Mouse (Mus musculus) frontal cortex, adult (tissue): ENCODE results near the gene Fbxl7.
A peak's percentile ranks its signal among the peaks of the same experiment; 100 is the strongest.

ENCODE experiments used
- ATAC-seq: cut with Nextera tagmentation; 2 replicates; pipeline ENCODE4 v1.9.2; 2017; ENCODE audit warnings: mild to moderate bottlenecking, moderate library complexity, mixed read lengths; ENCODE audit not compliant: low TSS enrichment

Fbxl7 gene

DNA sequence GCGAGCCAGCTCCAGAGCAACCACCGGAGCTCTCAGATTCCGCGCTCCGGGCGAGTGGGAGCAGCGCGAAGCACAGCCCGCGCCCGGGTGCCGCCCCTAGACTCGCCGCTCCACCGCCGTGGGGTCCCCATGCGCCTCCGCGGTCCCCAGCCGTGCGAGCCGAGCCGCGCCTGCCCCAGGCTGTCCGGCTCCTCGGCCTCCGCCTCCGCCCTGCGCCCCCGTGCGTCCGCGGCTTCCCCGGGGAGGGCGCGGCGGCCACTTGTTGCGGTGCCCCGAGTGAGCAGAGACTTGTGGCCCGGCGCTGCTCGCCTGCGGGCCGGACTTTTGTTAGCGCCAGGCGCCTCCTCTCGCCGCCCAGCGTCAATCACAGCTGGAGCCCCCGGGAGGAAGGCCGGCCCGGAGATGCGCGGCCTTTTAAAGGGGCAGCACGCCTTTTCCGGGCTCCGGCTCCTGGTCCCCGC, at the start of gene Fbxl7:
Gene Fbxl7, minus strand, starts transcription at position 330 of the 461 bp plus-strand sequence.
- peak; percentile 85 for ATAC-seq

DNA sequence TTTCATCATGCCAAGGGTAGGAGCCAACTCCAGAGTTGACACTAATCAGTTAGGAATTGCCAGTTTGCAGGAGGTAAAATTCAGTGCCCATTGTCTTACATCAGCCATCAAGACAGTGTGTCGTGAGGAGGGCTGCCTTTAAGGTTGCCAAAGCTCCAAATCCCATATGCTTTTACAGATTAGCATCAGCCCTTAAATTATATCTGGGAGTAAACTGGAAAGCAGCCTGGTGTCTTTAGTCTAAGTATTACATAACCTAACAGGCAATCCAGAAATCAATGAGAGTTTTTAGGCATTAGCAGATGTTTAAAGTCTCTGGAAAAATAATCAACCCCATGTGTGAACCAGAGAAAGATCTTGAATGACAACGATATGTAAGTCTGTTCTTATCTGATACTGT, 26.6 kb upstream of the Fbxl7 start:
- no peak for ATAC-seq

DNA sequence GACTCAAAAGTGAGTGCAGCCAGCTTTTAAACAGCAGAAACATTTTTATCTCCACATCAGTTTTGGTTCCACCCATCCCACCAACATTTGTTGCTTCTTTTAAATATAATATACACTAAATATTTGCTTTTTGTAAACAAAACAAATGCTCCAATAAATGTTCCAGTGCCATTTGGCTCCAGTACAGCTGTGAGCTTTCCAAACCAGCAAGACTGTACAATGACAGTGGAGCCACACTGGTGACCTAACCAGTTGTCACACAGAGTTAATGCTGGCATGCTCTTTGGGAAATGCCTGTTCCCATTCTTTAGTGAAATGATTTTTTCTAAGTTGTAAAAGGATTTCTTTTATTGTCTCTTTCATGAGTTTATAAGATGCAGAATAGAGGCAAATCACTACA, 18.0 kb upstream of the Fbxl7 start:
- no peak for ATAC-seq

DNA sequence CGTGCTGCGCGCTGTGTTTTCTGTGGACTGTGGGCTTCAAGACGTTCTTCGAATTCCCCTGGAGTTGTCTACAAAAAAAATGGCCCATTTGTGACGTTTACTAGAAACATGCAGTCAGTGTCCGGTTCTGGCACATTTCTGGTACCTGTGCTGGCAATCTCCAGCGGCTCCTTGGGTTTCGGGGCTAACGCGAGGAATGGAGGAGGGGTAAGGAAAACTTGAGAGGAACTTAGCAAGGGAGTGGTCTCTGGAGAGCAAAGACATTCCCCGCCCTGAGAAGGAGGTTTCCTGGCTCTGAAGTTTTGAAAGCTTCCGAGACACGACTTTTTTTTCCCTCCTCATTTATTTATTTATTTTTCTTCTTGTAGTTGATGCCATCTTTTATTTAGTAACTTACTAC, 381 bp upstream of the Fbxl7 start:
- ATAC-seq = peak; percentile 14; the same call in 1 of the 2 replicates

DNA sequence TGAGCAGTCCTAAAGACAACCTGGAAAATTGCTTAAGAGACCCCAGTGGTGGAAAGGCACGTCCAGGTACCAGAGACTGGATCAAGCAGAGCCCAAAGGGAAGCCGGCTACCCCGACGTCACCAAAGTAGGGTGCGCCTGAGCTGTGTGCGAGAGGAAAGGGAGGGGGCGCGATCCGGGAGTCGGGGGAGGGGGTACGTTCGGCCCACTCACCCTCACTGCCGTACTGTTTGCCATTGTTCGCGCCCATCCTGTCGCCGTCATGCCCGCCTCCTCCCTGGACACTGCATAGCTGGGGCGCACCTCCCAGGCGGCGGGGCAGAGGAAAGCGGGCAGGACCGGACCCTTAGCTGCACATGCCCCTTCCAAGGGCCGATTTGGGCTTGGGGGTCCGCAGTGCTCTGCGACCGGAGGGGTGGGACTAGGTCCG, 565 bp downstream of the Fbxl7 start:
- ATAC-seq = peak; percentile 36; the same call in 1 of the 2 replicates

DNA sequence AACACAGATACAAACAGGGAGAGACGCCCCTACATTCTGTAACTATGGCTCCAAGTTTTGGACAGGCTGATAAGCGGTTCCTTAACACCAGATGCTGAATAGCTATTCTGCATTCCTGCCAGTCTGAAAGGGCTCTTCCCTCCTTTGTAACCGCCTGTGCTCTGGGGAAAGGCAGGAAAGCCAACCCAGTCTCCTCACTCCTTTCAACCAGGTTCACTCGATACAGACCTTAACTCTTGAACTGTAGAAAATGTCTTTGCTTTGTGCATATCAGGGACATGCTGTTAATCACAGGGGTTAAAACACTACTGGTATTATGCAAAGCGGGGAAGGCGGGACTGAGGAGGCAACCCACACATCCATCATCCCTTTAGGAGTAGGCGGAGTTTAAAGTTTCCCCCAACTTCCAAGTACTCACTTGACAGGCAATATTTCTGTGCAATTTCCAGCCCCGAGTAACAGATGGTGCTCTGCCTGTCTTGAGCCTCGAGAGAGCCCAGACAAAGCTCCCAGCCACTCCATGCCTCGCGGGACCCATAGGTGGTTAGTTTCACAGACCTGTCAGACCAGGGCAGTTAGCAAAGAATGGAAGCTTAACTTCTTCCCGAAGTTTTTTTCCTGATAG, 1.2 kb downstream of the Fbxl7 start:
- ATAC-seq = no peak

DNA sequence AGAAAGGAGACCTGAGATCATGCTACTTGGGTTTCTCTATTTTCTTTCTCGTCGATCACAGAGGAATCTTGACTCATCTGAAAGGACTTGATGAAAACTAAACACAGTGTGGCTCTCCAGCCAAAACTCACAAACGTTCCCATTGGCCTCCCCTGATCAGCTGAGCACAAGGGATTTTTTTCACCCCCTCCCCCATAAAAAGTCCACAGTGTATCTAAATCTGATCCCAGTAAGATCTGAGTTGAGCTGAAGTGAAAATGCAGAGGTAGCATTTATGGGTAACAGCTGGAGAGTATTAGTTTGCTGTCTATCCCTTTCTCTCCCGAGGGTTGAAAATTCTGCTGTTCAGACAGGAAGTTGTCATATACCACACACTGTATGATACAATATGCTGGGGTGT, 2.2 kb downstream of the Fbxl7 start:
- no peak for ATAC-seq

DNA sequence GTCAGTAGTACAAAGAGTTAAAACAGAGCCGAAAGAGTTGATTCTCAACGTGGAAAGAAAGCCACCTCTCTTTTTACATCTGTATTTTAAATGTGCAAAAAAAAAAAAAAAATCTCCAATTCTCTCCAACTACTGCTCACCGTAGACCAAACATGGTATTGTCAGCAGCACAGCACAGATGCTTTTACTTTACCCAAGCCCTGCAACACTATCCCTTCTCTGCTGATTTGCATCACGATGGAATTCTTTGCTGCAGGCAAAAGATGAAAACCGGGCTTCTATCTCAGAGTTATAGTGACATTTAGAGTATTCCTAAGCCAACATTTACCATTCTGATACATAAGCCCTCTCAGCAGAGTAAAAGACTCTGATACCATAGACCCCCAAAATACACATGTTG, 5.4 kb downstream of the Fbxl7 start:
- ATAC-seq = no peak

DNA sequence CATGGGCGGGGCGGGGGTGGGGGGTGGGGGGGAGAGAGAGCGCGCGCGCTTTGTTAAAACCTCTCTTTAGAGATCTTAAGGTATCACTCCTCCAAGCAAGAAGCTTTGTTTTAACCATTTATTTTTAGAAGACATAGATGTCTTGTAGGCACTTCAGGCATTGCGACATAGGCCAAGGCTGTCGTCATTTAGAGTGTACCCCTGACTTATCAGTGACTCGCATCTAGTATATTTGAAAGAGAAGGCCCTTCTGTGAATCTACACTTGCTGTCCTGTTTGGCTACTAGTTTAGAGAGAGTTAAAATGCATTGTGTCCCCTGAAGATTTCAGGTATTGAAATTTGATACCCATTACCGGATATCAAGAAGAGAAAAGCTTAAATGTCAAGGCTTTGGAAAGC, 7.2 kb downstream of the Fbxl7 start:
- no peak for ATAC-seq

DNA sequence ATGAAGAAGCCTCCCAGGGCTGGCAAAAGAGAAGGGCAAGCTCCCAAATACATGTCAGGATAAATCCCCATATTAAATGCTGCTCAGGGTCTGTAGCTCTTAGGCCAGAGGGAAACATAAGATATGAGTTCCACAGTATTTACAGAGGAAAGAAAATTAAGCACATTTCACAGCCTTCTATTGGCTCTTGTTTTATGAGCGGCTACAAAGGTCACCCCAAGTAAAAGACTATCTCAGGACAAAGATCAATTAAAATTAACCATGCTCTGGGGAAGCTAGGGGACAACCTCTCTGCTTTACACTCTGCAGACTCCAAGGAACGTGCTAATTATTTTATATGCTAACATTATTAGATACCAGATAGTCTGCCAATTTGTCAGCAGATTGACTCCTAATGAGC, 9.4 kb downstream of the Fbxl7 start:
- ATAC-seq = no peak

DNA sequence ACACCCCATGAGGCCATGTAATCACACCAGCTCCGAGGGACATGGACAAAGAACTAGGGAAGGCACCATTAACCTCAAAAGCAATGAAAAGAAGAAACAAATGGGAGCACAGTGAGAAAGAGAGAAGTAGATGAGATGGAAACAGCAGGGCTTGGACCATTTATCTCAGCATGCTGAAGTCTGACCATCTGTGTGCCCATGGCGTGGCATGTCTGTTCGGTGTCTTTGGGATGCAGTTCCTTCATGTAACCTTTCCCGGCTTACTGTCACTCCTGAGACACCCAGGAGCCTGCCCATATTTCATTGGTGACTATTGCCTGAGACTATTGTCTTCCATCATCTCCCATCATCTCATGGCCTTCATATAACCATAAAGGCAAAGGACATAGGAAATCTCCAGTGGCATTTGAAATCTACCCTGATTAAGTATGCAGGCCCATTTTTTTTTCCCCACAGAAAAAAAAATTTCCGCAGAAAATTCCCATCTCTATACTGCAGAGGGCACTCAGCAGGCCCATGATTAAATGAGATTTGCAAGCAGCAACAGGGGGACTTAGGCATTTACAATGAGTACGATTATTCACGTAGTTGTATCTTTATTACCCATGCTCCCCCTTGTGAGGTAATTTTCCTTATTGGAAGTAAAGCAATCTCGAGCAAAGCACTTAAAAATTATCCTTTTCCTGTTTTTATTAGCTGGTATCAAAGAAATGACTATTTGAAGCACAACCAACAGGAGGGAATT, 15.0 kb downstream of the Fbxl7 start:
- ATAC-seq = no peak

DNA sequence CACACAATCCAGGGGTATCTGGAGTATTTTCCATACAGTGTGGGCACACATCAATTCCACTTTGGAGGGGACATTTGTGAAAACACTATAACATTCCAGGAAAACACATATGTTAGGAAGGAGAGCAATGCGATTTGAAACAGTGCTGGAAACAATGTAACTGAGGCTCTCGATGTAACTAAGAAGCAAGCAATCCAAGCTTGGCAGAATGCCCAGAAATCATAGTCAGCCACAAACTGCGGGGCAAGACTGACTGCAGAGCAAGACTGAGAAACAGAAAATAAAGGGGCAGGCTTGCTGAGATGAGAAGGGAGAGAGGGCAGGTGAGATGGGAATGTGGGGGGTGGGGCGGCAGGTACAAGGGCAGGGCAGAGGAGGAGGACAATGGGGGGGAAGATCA, 19.7 kb downstream of the Fbxl7 start:
- peak; percentile 94 for ATAC-seq

DNA sequence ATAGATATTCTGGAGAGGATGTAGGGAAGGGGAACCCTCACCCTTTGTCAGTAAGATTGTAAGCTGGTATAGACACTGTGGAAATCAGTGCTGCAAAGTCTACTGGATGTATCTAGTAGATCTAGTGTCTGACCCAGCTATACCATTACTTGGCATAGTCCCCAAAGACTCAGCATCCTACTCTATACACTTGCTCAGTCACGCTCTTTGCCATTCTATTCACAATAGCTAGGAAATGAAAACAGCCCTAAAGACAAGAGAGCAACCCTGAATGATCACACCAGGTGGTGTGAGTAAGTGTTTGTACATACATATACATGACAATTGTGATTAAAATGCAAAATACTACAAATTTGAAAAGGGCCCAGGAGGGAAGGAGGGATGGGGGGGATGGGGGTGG, 23.1 kb downstream of the Fbxl7 start:
- ATAC-seq = no peak

DNA sequence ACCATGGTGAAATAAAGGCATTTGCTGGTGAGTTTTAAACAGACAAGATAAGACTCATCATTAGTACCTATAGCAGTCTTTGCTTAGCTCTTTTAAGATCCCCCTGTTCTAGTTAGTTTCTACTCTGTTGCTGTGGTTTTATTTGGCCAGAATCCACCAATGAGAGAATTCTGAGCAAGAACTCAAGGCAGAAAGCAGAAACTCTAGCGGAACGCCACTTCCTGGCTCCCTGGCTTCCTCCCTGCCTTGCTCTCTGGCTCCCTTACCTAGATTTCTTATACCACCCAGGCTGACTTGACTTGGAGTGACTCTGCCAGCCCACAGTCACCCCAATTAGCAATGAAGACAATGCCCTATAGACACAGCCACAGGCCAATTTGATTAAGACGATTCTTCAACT, 26.2 kb downstream of the Fbxl7 start:
- ATAC-seq = no peak

DNA sequence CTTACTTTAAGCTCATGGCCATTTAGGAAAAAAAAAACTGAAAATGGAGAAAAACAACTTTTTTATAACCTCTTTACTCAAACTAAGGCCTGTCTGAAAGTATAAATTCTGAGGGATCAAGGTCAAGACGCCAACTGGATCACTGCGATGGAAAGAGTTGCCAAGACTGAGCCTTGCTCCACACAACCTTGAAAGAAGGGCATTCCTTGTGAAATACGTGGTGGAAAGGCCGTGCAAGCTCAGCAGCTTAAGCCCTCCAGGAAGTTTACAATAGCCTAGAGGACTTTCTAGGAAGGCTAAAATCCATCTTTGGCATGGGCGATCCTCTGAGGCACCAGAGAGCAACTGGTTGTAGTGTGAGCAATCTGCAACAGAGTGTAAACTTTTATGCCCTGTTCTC, 27.9 kb downstream of the Fbxl7 start:
- no peak for ATAC-seq

DNA sequence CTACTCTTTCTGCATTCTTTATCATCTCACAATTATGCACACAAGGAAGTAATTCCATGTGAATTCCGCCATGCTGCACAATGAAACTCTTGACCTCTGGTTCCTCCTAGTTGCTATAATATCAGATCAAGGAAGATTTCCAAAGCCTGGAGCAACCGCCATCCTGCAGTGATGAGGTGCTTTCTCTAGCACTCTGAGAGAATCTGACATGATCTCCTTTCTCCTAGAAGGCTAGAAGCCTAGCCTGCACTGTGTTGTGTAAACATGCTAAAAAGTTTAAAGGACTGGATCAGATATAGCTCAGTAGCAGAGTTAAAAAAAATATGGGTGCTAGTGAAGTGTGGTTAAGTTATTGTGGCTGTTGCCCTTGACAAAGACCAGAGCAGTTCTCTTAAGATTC, 33.2 kb downstream of the Fbxl7 start:
- no peak for ATAC-seq

DNA sequence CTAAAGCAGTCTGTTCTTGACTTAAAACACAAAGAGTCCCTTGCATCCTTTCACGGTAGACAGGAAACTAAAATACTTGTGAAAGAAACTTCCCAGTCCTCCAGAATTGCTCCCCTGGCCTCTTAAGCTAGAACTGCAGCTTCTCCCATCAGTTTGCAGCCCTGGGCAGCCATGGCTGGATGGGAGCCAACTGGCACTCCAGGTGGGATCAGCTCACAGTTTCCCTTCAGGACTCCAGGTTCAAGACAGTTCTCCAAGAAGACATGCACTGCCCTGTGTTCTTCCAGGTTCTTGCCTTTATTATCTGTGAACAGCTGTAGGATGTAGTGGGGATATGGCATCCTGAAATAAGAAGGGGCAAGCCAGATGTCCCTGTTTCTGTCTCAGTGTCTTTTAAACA, 45.8 kb downstream of the Fbxl7 start:
- ATAC-seq = no peak

DNA sequence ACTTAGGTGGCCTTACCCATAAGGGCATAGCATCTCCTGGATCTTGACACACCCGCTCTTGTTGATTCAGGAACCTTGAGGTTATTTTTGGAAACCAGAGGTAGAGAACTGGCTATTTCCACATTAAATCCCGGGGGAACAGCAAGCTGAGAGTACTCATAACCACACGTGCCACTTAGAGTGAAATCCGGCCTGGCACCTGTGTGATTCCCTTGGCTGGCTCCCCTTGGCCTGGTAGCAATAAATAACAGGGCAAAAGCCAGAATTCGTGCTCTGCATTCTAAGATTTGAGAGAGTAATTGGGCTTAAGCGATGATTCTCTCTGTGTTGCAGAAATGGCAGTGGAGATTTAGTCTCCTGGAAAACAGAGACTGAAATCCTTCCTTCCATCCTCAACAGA, 53.2 kb downstream of the Fbxl7 start:
- ATAC-seq = no peak

DNA sequence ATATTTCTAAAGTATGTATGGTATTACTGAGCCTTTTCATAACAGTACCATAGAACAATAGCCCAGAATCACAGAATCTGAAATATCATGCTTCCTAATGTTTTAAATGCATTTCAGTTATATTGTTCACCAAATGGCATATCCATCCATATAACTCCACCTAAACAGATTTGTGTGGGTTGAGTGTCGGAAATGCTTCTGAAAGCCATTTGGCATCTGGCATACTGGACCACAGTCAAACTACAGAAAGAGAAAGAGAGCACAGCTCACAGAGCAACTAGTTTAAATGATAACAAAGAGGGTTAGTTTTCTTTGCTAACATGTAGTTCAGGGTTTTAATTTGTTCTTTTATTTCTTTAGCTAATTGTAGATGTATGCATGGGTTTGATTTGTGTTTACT, 57.0 kb downstream of the Fbxl7 start:
- peak; percentile 82; the same call in 1 of the 2 replicates for ATAC-seq

DNA sequence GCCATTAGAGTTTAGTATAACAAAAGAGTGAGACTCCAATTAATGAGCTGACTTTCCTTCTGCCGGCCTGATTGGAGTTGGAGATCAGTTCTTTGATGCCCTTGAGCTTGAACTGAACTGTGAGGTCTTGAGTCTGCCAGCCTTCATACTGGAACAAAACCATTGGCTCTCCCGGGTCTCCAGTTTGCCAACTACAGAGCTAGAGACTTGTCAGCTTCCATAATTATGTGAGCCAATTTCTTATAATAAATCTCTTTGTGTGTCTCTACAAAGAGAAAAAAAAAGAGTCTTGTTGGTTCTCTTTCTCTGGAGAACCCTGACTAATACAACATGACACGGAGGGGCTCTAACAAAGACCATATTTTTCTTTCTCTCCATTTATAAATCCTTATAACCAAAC, 58.2 kb downstream of the Fbxl7 start:
- no peak for ATAC-seq

DNA sequence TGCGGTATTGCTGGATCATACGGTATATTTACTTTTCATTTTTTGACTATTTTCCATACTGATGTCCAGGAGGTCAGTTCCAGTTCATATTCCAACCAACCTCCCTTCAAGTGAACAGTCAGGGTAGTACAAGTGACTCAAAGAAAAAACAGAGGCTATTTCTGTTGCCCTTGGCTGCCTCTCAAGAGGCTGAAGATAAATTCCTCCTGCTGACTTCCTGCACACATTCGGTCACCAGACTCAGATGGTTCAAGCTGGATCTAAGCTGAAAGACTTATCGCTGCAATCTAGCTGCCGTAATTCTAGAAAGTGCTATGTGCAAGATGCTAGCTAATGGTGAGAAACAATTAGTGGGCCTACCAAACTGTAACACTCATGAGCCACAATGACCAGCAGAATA, 61.0 kb downstream of the Fbxl7 start:
- no peak for ATAC-seq

DNA sequence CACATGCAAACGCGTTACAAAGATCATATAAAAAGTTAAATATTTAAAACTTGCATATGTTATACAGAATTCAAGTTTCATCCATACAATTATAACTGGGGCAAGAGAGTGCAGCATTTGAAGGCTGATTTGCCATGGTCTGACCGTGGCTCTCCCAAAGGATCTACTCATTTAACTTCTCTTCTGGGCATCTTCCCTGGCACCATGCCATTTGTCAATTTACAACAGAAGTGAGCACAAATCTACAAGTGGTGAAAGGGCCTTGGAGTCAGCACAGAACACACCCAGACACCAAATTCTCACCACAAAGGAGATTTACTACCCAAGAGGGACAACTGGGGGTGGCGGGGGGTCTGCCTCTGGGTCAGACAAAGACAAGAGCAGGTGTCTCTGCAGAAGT, 64.2 kb downstream of the Fbxl7 start:
- no peak for ATAC-seq

DNA sequence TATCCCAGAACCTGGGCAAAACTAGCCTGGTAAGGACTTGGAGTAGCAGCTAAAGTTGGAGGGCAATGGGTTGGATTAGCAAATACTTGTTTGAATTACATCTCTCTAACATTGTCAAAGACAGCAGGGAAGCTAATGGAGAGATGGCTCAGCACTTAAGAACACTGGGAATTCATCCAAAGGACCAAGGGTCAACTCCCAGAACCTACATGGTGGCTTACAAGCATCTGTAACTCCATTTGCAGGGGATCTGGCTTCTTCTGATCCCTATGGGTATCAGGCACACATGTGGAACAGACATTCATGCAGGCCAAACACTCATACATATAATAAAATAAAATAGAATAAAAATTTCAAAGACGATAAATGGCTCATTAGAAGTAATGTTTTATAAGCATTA, 78.4 kb downstream of the Fbxl7 start:
- no peak for ATAC-seq

DNA sequence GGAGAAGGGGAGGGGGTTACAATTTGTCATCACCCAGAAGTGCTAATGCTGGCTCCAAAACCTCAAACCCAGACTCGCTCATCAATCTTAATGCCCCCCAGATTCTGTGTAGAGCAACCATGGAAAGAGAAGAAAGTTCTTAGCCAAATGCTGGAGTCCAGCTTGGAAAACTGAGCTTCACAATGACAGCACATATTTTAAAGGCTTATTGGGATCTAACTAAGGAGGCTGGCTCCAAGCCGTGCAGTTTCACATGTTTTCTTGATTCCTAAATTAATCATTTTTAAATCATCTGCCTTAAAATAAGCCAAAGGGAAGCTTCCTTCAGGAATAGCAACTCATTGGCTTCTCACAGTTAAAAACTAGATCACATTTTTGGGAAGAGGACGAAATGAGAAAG, 82.5 kb downstream of the Fbxl7 start:
- ATAC-seq = no peak
